Mouse (Mus musculus) midbrain, embryonic 16.5 days (tissue): ENCODE measurements around the gene Tet2. TPM values are rescaled to one million over a fixed set of nuclear protein-coding genes. Genes with fewer than 3 reads are reported as not detected.

Experiments
- ATAC-seq: fragments of 200-750 bp; cut with Nextera tagmentation; 2 replicates; pipeline ENCODE4 v1.8.0; 2017; ENCODE audit warnings: moderate TSS enrichment
- H3K27ac ChIP-seq: fragments of 300-500 bp; sonication (generic); 2 replicates; pipeline ENCODE4 v1.5.1; 2014; ENCODE audit warnings: mild to moderate bottlenecking, low read length, mixed read lengths
- H3K27me3 ChIP-seq: fragments of 300-500 bp; sonication (generic); 2 replicates; pipeline ENCODE4 v1.6.1; 2014; ENCODE audit warnings: low read depth, low read length, mixed read lengths; ENCODE audit not compliant: control insufficient read depth, insufficient read depth
- H3K36me3 ChIP-seq: fragments of 300-500 bp; sonication (generic); 2 replicates; pipeline ENCODE4 v1.6.1; 2014; ENCODE audit warnings: mild to moderate bottlenecking, low read length, moderate library complexity, mixed read lengths; ENCODE audit not compliant: control insufficient read depth, insufficient read depth
- H3K4me1 ChIP-seq: fragments of 300-500 bp; sonication (generic); 2 replicates; pipeline ENCODE4 v1.6.1; 2014; ENCODE audit warnings: mild to moderate bottlenecking, low read length, mixed read lengths; ENCODE audit not compliant: control insufficient read depth, insufficient read depth
- H3K4me2 ChIP-seq: fragments of 300-500 bp; sonication (generic); 2 replicates; pipeline ENCODE4 v1.6.1; 2014; ENCODE audit warnings: mild to moderate bottlenecking, low read length, mixed read lengths
- H3K4me3 ChIP-seq: fragments of 300-500 bp; sonication (generic); 2 replicates; pipeline ENCODE4 v1.5.1; 2014; ENCODE audit warnings: low read depth, mild to moderate bottlenecking, low read length, moderate library complexity, mixed read lengths
- H3K9ac ChIP-seq: fragments of 300-500 bp; sonication (generic); 2 replicates; pipeline ENCODE4 v1.6.1; 2014; ENCODE audit warnings: low read depth, low read length, mixed read lengths
- H3K9me3 ChIP-seq: fragments of 300-500 bp; sonication (generic); replicated peaks from 2 replicates; pipeline ENCODE4 v1.6.1; 2014; ENCODE audit warnings: mild to moderate bottlenecking, low read length, mixed read lengths; ENCODE audit not compliant: control insufficient read depth, poor library complexity, severe bottlenecking
- whole genome bisulfite sequencing: fragments of 180-500 bp; shearing (Covaris S2); extraction: QIAGEN DNeasy Blood & Tissue Kit; methylation state at CpG from one replicate; pipeline ENCODE4 v1.1.7; 2014; 5-methylcytosine and 5-hydroxymethylcytosine counted together
- polyA plus RNA-seq: library from polyadenylated mRNA; unstranded; fragments of >200 nt; fragmentation: Nextera tagmentation; extraction: Ambion mirVana; gene quantifications from 2 replicates; pipeline ENCODE4 v1.2.1, GENCODE M21; 2015

The Tet2 gene
- polyA plus RNA-seq, 1 experiment from 2014 or later = 20.6 TPM

DNA sequence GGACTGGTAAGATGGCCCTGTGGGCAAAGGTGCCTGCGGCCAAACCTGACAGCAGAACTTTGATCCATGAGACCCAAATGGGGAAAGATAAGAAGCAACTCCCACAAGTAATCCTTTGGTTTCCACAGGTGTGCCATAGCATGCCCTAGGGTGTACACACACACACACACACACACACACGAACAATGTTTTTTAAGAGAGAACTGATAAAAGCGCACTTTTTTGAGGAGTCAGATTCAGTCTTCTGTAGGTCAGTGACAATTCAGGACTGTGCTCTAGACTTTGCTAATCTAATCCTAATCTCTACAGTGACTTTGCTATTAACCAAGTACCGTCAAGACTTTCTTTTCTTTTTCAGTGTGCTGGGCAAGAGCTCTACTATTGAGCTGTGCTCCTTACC, 9.2 kb upstream of the Tet2 start:
- H3K4me3 ChIP-seq = no peak overlapping the region
- H3K4me2 ChIP-seq = no peak overlapping the region
- H3K36me3 ChIP-seq = no peaks in the 10 kb centered on the region
- no peak overlapping the region for H3K9ac ChIP-seq
- H3K9me3 ChIP-seq = no peaks in the 10 kb centered on the region
- H3K27me3 ChIP-seq = no peaks in the 10 kb centered on the region
- ATAC-seq = no peak
- WGBS = 95% methylated on average over 4 of the region's 4 CpGs
- no peaks in the 10 kb centered on the region for H3K4me1 ChIP-seq
- H3K27ac ChIP-seq = no peak overlapping the region

GRCm38 (mm10) chr3:133551941-133552340, 7.0 kb upstream of the Tet2 start:
- Histone ChIP-seq H3K27ac (no peak overlapping the region), H3K36me3 (no peaks in the 10 kb centered on the region), H3K27me3 (no peaks in the 10 kb centered on the region), H3K4me1 (no peaks in the 10 kb centered on the region), H3K4me2 (no peak overlapping the region), H3K9ac (no peak overlapping the region), H3K9me3 (no peaks in the 10 kb centered on the region), H3K4me3 (no peak overlapping the region)
- ATAC-seq = no peak
- WGBS = 59% methylated on average over 8 of the region's 8 CpGs

DNA sequence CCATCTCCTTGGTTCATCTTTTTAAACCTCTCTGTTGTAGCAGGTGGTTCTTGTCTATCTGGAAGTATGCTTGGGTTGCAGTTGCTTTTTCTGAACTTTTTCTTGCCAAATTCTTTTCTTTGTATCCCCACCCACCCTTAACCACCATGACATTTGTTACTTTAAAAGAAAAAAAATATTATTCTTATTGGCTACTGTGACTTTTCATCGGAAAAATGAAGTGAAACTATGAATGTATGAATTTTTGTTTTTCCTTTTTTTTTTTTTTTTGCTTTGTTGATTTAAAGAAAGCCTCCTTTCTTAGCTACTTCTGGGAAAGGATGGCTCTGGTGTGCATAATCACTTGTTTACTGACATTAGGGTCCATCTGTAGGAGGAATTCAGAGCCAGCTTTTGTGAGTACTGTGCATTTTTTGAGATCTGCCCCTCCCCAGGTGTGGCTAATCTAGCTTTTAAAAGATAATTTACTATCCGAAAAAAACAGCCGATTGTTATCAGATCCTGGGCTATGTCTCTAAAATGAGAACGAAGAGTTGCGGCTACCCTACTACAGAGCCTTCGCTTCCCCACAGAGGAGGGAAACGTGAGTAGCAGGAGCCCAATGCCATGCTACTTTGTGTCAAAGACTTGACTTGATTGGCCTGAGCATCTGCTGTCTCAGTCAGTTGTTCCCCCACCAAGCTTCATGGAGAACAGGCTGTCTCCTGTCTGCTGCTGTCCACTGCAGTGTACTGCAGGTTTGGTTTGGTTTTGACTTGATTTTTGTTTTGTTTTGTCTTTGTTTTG, 4.6 kb upstream of the Tet2 start:
- WGBS = 73% methylated on average over 7 of the region's 7 CpGs
- no peak overlapping the region for H3K4me3 ChIP-seq
- no peak for ATAC-seq

GRCm38 (mm10) chr3:133548613-133549012, 3.7 kb upstream of the Tet2 start:
- Histone ChIP-seq H3K9me3 (no peaks in the 10 kb centered on the region), H3K4me2 (no peak overlapping the region), H3K9ac (no peak overlapping the region), H3K4me3 (no peak overlapping the region), H3K27me3 (no peaks in the 10 kb centered on the region), H3K36me3 (no peaks in the 10 kb centered on the region), H3K27ac (no peak overlapping the region), H3K4me1 (peaks cover 4% of the 10 kb centered on the region)
- no peak for ATAC-seq
- WGBS = 84% methylated on average over 2 of the region's 2 CpGs

More for the DNA sequence above, 4.6 kb upstream of the Tet2 start:
- Histone ChIP-seq H3K27me3 (no peaks in the 10 kb centered on the region), H3K36me3 (no peaks in the 10 kb centered on the region), H3K9me3 (no peaks in the 10 kb centered on the region), H3K4me2 (no peak overlapping the region), H3K9ac (no peak overlapping the region), H3K27ac (no peak overlapping the region), H3K4me1 (peaks cover 4% of the 10 kb centered on the region)

GRCm38 (mm10) chr3:133546790-133547189, 1.9 kb upstream of the Tet2 start:
- H3K4me3 ChIP-seq = no peak overlapping the region
- H3K4me1 ChIP-seq = peaks cover 9% of the 10 kb centered on the region
- H3K9ac ChIP-seq = no peak overlapping the region
- no peak for ATAC-seq
- H3K9me3 ChIP-seq = no peaks in the 10 kb centered on the region
- H3K4me2 ChIP-seq = no peak overlapping the region
- WGBS = 79% methylated on average over 2 of the region's 2 CpGs
- no peak overlapping the region for H3K27ac ChIP-seq
- no peaks in the 10 kb centered on the region for H3K36me3 ChIP-seq
- no peaks in the 10 kb centered on the region for H3K27me3 ChIP-seq

- Histone ChIP-seq H3K4me1 (peaks cover 14% of the 10 kb centered on the region), H3K27me3 (no peaks in the 10 kb centered on the region), H3K9ac (peak overlapping the region; percentile 84; the same call in 1 of the 2 replicates), H3K4me2 (peak overlapping the region; percentile 64), H3K27ac (peak overlapping the region; percentile 94; the same call in 1 of the 2 replicates), H3K4me3 (peak overlapping the region; percentile 69), H3K36me3 (no peaks in the 10 kb centered on the region), H3K9me3 (no peaks in the 10 kb centered on the region)
- WGBS = 8% methylated on average over 6 of the region's 6 CpGs
- ATAC-seq = no peak
Measured at GRCm38 (mm10) chr3:133545304-133545666, 346 bp upstream of the Tet2 start.

- under 1% methylated on average over 41 of the region's 52 CpGs for WGBS
- peak; percentile 98 for ATAC-seq
- no peaks in the 10 kb centered on the region for H3K9me3 ChIP-seq
Measured at GRCm38 (mm10) chr3:133544131-133544550, 798 bp downstream of the Tet2 start.

DNA sequence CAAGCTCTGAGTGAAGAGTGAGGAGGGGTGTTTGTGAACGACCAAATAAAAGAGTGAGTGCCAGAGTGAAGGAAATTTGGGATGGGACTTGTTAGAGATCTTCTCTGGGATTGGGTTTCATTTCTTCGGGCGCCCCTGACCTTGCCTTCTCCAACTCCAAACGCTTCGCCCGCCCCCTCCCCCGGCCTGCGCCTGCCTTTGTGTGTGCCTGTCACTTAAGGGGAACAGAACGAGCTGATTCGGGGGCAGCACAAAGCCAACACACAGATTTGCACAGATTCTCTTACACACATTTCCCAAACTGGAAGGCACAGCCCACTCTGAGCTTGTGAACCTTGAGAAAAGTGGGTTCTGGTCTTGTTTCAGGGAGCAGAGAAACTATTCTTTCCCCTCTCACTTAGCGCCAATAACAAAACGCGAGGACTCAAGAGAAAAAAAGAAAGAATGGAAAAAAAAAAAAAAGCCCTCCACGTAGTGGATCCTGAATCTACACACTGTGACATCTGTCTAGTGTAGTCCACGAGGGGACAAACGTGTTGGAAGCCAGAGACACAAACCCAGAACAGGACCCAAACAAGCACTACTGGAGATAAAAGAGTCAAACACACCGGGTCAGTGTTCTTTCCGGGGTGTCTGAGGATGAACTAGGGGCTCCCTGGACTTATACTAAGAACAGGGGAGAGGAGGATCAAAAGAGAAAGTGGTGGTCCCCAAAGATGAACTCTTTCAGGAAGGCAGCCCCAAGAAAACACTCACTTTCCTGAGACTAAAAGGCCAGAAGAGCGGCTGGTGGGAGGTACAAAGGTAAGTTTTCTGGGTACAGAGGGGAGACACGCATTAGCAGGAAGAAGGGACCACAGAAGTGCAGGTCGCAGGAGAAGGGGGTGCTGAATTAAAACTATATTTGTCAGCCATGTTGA, 1.6 kb downstream of the Tet2 start:
- Histone ChIP-seq H3K9me3 (no peaks in the 10 kb centered on the region), H3K27me3 (no peaks in the 10 kb centered on the region), H3K4me1 (peaks cover 14% of the 10 kb centered on the region), H3K27ac (peak overlapping the region; percentile 94), H3K4me3 (peak overlapping the region; percentile 69), H3K9ac (peak overlapping the region; percentile 84), H3K36me3 (peaks cover 3% of the 10 kb centered on the region), H3K4me2 (peak overlapping the region; percentile 74)
- 0% methylated on average over 21 of the region's 21 CpGs for WGBS
- ATAC-seq = peak; percentile 16; the same call in 1 of the 2 replicates

More at GRCm38 (mm10) chr3:133544131-133544550, 798 bp downstream of the Tet2 start:
- Histone ChIP-seq H3K36me3 (no peaks in the 10 kb centered on the region), H3K4me1 (peaks cover 14% of the 10 kb centered on the region), H3K9ac (peak overlapping the region; percentile 84), H3K4me2 (peak overlapping the region; percentile 74), H3K4me3 (peak overlapping the region; percentile 69), H3K27me3 (no peaks in the 10 kb centered on the region), H3K27ac (peak overlapping the region; percentile 94)

DNA sequence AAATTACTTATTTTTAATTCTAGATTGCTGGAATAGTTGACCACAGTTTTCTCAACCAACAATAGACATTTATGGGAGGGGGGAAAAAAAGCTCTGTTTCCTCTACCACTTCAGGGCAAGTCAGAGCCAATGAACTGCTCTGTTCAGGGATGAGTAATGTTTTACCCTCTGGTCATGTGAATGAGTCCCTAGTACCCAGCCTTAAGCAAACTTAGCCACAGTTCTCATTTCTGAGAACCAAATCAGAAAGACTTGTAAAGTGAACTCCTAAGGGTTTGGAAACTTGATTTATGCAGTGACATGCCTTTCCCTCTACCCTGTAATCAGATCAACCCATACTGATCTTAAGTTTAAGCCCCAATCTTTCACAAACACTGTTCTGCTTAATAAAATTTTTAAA, 2.9 kb downstream of the Tet2 start:
- Histone ChIP-seq H3K9me3 (no peaks in the 10 kb centered on the region), H3K4me2 (peak overlapping the region; percentile 74), H3K4me3 (no peak overlapping the region; the same call in 1 of the 2 replicates), H3K4me1 (peaks cover 14% of the 10 kb centered on the region), H3K27ac (no peak overlapping the region), H3K27me3 (no peaks in the 10 kb centered on the region), H3K36me3 (peaks cover 3% of the 10 kb centered on the region), H3K9ac (no peak overlapping the region)
- ATAC-seq = no peak
